Mouse (Mus musculus) B cell, adult 2 months (primary cell): ENCODE measurements around the gene Crebl2.

Experiments
- DNase-seq, 2 experiments: peaks; one replicate each; pipeline ENCODE4 v3.0.0; 2022

The Crebl2 gene

GRCm38 (mm10) chr6:134822844-134823243 lies 7.1 kb upstream of the Crebl2 start:
- DNase-seq, result peak; percentile 60

- DNase-seq, result no peak
Observed at GRCm38 (mm10) chr6:134830776-134831175, 822 bp downstream of the Crebl2 start.

DNA sequence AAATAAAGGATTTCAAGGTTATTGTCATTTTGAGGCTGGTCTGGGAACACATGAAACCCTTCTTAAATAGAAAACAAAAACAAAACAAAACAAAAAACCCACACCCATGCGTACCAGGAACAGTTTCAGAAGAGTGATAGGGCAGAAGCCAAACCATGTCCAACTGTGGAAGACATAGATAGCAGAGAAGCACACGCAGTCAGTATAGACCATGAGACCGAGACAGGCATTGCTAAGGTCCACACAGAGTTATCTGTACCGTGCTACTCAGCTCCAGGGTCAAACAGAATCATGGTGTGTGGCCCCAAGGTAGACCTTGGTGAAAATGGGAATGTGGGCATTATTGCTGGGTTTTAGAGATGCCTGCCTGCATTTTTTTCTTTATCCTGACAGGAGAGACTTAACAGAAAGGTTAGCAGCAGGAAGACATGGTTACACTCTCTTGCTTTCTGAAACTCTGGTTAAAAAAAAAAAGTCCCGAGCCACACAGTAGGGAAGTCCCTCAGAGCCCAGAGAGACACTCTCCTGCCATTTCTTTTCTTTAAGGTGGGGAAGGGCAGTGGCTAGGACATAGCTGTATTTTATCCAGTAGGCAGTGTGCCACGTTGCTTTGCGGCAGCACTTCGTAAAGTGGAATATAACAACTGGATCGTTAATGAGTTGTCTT lies 4.8 kb downstream of the Crebl2 start:
- no peak for DNase-seq

DNA sequence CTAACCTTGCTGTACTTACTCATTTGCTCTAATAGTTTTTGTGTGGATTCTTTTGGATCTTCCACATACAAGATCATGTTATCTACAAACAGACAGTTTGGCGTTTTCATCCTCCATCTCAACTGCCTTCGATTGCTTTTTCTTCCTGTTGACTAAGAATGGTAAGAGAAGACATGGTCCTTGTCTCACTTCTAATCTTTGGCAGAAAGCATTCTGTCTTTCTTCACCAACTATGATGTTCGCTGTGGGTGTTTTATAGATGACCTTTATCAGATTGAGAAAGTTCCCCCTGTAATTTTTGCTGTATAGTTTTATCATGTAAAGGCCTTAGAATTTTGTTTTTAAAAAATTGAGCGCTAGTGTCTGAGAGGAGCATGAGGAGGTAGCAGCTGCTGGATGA lies 8.2 kb downstream of the Crebl2 start:
- DNase-seq, result no peak

DNA sequence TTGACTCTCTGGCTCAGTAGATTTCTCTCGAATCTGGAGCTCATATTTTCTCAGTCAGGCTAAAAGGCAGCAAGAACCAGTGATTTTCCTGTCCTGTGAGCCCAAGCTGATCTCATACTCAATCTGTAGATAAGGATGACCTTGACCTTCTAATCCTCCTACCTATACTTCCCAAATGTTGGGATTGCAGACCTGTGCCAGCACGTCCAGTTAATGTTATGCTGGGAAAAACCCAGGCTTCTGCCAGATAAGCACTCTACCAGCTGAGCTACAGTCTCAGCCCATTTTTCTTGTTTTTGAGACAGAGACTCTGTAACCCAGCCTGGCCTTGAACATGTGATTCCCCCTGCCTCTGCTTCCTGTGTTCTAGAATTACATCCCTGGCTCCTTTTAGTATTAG lies 10.4 kb downstream of the Crebl2 start:
- DNase-seq, result no peak

DNA sequence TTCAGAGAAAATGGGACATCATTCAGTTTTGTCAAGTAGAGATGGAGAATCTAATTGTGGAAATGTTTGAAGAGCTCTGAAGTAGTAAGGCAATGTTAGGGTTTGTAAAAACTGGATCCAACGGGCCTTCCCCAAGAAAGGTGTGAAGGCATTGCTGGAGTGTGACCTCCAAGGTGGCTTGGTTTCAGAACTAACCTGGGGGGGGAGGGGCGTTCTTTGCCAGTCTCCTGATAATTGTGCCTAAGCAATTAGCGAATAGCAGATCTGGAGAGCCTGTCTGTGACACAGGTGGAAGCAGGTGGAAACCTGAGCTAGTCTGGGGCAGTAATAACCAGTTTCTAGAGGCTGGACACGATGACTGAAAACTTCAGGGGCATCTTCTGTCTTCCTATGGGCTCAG lies 15.8 kb downstream of the Crebl2 start:
- no peak for DNase-seq

DNA sequence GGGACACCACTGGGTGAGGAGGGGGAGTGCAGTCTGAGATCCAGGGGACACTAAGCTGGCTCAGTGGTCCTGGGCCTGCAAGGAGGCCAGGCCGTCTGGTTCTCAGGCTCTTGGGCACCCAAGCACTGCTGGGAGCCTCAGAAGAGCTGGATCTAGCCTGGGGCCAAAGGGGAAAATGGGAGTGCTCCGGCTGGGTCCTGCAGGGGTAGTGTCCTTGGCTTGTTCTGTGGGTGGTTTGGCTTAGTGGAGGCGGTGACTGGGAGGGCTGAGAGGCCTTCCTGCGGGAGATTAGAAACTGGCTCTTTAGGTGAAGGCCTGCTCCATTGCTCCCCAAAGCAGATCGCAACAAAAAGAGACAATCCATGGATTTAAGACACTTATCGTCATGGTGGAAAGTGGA lies 16.4 kb downstream of the Crebl2 start:
- no peak for DNase-seq

DNA sequence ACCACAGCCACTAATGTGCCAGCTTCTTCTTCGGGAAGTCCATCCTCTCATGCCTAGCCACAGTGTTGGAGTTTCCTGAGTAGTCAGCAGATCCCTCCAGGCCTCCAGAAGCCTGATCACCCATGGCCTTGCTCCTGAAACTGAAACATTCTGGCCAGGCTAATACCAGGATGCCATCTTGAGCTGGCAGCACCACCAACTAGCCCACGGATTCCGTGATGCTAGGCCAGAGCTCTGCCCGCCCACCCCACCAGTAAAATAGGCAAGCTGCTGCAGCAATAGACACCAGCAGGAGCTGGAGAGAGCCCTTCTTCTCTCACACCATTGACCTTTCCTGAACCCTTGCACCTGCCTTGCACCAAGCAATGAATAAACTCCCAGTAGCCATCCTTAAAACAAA lies 17.6 kb downstream of the Crebl2 start:
- no peak for DNase-seq

- peak; percentile 23 to 42 for DNase-seq
Observed at GRCm38 (mm10) chr6:134848197-134848890, 18.4 kb downstream of the Crebl2 start.

DNA sequence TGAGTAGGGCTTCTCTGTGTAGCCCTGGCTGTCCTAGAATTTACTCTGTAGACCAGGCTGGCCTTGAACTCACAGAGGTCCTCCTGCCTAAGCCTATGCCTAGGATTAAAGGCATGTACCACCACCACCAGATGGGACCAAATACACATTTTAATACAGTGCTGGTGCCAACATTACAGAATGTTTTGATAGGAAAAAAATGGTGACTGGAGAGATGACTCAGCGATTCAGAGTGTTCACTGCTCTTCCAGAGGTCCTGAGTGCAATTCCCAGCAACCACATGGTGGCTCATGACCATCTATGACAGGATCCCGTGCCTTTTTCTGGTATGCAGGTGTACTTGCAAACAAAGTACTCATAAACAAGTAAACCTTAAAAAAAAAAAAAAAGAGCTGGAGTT lies 19.5 kb downstream of the Crebl2 start:
- no peak for DNase-seq

DNA sequence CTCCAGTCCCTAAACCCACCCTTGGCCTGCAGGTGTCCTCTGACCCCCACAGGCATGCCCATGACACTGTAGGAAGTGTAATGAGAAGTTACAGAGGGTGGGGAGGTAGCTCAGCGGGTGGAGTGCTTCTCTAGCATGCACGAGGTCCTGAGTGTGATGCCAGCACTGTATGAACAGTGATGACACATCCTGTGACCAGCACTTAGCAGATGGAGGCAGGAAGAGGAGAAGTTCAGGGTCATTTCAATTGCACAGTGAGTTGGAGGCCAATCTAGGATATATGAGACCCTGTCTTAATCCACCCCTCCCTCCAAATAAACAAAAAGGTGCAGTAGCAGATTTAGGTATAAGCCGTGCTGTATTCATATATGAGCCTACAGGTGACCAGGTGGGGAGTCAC lies 20.0 kb downstream of the Crebl2 start:
- DNase-seq, result no peak

DNA sequence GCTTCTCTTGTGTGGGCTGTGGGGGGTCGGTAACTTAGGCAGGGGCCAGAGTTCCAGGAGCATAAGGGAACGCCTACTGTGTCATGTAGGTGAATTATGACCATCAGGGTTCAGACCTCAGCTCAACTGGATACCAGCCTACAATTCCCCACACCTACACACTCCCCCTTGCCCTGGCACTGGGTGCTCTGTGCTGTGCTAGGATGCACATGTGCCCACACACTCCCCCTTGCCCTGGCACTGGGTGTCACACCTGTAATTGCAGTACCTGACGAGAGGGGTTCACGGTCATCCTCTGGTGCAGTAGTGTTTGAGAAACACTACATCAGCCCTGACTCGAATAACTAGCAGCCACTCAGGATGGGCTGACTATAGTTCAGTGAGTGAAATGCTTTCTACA lies 24.8 kb downstream of the Crebl2 start:
- DNase-seq, result no peak

- DNase-seq, result no peak
Observed at GRCm38 (mm10) chr6:134855926-134856325, 26.0 kb downstream of the Crebl2 start.

GRCm38 (mm10) chr6:134859021-134859420 lies 29.1 kb downstream of the Crebl2 start:
- no peak for DNase-seq

DNA sequence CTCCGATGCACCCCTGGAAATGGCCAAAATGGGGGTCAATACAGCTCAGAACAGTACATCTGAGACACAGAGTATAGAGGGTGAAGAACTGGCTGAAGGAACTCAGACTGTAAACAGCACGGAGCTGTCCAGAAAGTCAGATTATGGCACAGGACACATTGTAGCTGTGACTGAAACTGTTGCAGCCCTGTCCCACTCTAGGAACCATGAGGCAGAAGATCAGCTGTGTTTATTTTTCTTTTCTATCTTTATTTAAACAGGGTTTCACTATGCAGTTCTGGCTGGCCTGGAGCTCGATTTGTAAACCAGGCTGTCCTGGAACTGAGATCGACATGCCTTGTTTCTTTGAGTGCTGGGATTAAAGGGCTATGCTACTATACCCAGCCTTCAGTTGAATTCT lies 30.3 kb downstream of the Crebl2 start:
- no peak for DNase-seq

- DNase-seq, result no peak
Observed at GRCm38 (mm10) chr6:134861386-134861785, 31.4 kb downstream of the Crebl2 start.

GRCm38 (mm10) chr6:134862671-134863104 lies 32.7 kb downstream of the Crebl2 start:
- DNase-seq, result peak in 1 of 2 experiments; percentile 6

DNA sequence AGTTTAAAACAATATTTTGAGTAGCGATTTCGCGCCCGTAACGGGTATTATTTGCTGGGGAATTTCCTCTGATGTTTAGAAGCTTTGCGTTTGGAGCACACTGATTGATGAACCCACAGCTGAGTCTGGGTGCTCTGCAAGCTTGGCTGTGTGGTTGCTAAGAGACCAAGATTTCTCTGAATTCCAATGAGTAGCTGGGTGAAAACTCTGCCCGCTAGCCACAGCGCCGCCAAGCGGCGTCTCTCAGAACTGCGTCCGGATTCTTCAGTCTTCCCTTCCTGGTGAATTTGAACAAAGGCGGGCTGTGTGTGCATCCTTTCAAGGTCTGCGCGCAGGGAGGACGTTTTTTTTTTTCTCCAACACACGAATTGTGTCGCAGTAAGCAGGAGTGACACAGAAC lies 33.2 kb downstream of the Crebl2 start:
- DNase-seq, result peak; percentile 92

DNA sequence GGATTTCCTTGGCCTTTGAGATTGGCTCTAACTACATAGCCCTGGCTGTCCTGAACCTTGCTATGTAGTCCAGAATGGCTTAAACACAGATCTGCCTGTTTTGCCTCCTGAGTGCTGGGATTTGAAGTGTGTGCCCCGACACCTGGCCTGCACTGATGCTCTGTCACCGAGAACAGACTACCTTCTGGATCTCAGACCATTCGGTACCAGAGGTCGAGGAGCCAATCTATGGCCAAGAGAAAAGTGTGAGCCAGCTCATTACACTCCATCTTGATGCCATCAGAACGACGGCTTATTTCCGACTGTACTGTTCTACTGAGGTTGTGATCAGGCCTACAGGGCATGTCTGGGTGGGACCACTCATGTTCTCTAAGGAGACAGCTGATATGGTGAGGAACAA lies 36.2 kb downstream of the Crebl2 start:
- DNase-seq, result no peak

- DNase-seq, result no peak
Observed at GRCm38 (mm10) chr6:134867325-134867724, 37.4 kb downstream of the Crebl2 start.

GRCm38 (mm10) chr6:134870209-134870742 lies 40.3 kb downstream of the Crebl2 start:
- no peak for DNase-seq

- DNase-seq, result no peak
Observed at GRCm38 (mm10) chr6:134870887-134871286, 40.9 kb downstream of the Crebl2 start.

GRCm38 (mm10) chr6:134872236-134872635 lies 42.3 kb downstream of the Crebl2 start:
- no peak for DNase-seq

DNA sequence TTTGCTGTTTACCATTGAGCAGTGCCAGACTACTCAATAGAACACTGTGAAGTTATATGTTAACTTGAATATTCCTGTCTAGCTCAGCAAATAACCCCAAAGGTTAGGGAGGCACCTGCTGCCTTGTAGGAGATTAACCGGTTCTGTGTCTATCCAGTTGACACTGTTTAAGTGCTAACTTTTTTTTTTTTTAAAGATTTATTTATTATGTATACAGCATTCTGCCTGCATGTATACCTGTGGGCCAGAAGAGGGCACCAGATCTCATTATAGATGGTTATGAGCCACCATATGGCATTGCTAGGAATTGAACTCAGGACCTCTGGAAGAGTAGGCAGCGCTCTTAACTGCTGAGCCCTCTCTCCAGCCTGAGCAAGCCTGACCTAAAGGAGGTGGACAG lies 43.1 kb downstream of the Crebl2 start:
- DNase-seq, result peak; percentile 52 to 54
